Mouse (Mus musculus): ENCODE results near the gene Aff3.

DNA sequence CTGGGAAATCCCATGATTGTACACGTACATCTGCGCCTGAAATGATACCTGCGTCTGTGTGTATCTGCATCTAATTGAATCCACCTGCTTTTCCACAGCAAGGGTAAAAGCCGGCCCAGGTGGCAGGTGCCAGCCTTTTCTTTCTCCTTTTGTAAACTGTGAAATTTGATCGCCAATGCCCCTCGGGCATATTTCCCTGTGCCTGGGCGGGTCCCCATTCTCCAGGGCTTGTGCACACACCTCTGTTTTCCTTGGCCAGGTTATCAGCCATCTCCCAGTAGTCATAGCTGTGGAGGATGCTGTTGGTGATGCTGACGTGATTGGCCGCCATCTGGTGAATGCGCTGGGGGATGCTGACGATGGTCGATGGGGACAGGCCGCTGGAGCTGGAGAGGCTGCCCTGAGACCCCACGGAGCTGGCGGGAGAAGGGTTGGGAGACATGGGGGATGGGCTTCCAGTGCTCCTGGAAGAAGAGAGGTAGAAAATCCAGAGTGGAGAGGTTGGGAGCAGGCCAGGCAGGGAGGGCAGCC lies 483.7 kb downstream of the Aff3 start:
- no peak for TF ChIP-seq EP300 (optimal IDR thresholded peaks at IDR 0.05)
- TF ChIP-seq CTCF (IDR thresholded peaks at IDR 0.05; ENCODE audit: low read depth), result no peak

All from stomach, postnatal 0 days (tissue).